Mouse (Mus musculus) bone marrow macrophage, adult 2 months (primary cell): ENCODE data around the gene Bik. TPM values are rescaled to one million over a fixed set of nuclear protein-coding genes. Genes with fewer than 3 reads are reported as not detected.

Experiments used
- H3K27ac ChIP-seq: 2 replicates; pipeline ENCODE4 v1.5.1; 2012; ENCODE audit warnings: low read depth, low read length; ENCODE audit not compliant: insufficient read depth
- H3K4me1 ChIP-seq: 2 replicates; pipeline ENCODE4 v1.6.1; 2012; ENCODE audit warnings: low read length; ENCODE audit not compliant: control insufficient read depth, insufficient read depth
- H3K4me3 ChIP-seq: 2 replicates; pipeline ENCODE4 v1.5.1; 2012; ENCODE audit warnings: mild to moderate bottlenecking, low read length, moderate library complexity; ENCODE audit not compliant: insufficient read depth
- CTCF ChIP-seq: IDR thresholded peaks from 2 replicates; pipeline ENCODE4 v1.5.1; 2012; ENCODE audit warnings: low read depth, mild to moderate bottlenecking, low read length, moderate library complexity
- POLR2A ChIP-seq: IDR thresholded peaks from 2 replicates; pipeline ENCODE4 v1.6.1; 2012; ENCODE audit warnings: mild to moderate bottlenecking, low read depth, low read length, borderline replicate concordance
- polyA plus RNA-seq: library from polyadenylated mRNA; stranded (reverse); fragments of >200 nt; gene quantifications from 2 replicates; pipeline ENCODE4 v1.2.4, GENCODE M21; 2012; ENCODE audit not compliant: missing spikeins, insufficient read depth, insufficient read length

Bik gene
- polyA plus RNA-seq, 1 experiment, result 1.2 TPM

GRCm38 (mm10) chr15:83528892-83529291, 2.2 kb downstream of the Bik start:
- peaks cover 4% of the 10 kb centered on the region; the same call in 1 of the 2 replicates for H3K4me1 ChIP-seq
- no peak overlapping the region for H3K4me3 ChIP-seq
- H3K27ac ChIP-seq, result no peak overlapping the region
- TF ChIP-seq CTCF (no peak), POLR2A (no peak)

DNA sequence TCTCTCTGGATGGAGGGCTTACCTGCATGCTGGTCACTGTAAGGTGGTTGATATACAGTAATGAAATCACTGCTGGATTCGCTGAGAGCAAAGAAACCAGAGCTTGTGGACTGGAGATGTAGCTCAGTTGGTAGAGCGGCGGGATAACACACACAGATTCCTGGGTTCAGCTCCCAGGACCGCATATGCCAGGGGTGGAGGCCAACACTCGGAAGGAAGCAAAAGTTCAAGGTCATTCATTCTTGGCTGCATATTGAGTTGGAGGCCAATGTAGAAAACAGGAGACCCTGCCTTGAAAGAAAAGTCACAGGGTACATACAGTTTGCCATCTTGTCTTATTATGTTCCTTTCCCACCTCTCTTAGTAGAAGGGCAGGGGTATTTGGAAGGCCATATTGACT, 3.1 kb downstream of the Bik start:
- TF ChIP-seq POLR2A (no peak), CTCF (no peak)
- no peak overlapping the region for H3K27ac ChIP-seq
- peaks cover 11% of the 10 kb centered on the region for H3K4me1 ChIP-seq
- no peak overlapping the region for H3K4me3 ChIP-seq

- no peak overlapping the region for H3K4me3 ChIP-seq
- no peak for TF ChIP-seq CTCF
- TF ChIP-seq POLR2A, result no peak
- no peak overlapping the region for H3K27ac ChIP-seq
- peaks cover 15% of the 10 kb centered on the region for H3K4me1 ChIP-seq
Observed at GRCm38 (mm10) chr15:83530233-83530632, 3.6 kb downstream of the Bik start.

DNA sequence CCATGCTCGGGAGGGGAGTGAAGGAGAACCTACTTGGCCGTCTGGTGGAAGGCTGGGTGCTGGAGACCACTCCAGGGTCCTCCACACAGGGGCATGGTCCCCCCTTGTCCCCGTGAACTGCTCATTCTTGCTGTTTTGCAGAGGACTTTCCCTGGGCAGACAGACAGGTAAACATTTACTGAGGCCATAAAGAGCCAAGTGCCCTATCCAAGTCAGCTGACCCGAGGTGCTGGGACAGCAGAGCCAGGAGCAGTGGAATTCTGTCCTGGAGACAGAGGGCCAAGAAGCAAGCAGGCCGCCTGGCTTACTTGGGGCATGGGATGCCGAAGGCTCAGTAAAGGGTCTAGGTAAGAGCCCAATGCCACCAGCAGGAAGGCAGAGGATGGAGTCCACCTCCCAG, 4.0 kb downstream of the Bik start:
- H3K27ac ChIP-seq, result no peak overlapping the region
- H3K4me1 ChIP-seq, result peaks cover 18% of the 10 kb centered on the region
- no peak overlapping the region for H3K4me3 ChIP-seq
- TF ChIP-seq CTCF (no peak), POLR2A (no peak)

- H3K4me3 ChIP-seq, result no peak overlapping the region
- 0 out of 2 replicates have a peak, but pooled peaks have one; percentile 5 for TF ChIP-seq CTCF
- no peak for TF ChIP-seq POLR2A
- H3K27ac ChIP-seq, result no peak overlapping the region
- peaks cover 24% of the 10 kb centered on the region for H3K4me1 ChIP-seq
Observed at GRCm38 (mm10) chr15:83531961-83532469, 5.4 kb downstream of the Bik start.

GRCm38 (mm10) chr15:83532606-83533005, 5.9 kb downstream of the Bik start:
- no peak overlapping the region for H3K27ac ChIP-seq
- no peak overlapping the region for H3K4me3 ChIP-seq
- H3K4me1 ChIP-seq, result peaks cover 24% of the 10 kb centered on the region
- no peak for TF ChIP-seq POLR2A
- no peak for TF ChIP-seq CTCF

GRCm38 (mm10) chr15:83534960-83535889, 8.6 kb downstream of the Bik start:
- H3K4me3 ChIP-seq, result peak overlapping the region; percentile 5; the same call in 1 of the 2 replicates
- no peak for TF ChIP-seq CTCF
- TF ChIP-seq POLR2A, result no peak
- peak overlapping the region; percentile 34 for H3K27ac ChIP-seq
- H3K4me1 ChIP-seq, result peaks cover 39% of the 10 kb centered on the region

DNA sequence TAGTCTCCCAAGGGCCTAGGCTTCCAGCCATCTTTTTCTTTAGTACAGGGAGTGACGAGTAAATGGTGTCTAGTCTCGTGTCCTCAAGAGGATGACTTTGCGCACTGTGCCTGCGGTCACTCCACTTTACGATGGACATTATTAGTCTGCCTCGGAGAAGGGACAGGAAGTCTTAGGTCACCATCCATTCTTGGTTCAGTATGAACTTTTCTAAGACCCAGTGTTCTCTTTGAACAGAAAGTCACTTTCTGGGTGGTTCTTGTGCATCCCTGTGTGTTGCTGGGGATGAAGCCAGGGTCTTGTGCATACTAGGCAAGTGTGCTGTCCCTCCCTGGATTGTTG, 9.2 kb downstream of the Bik start:
- Histone ChIP-seq H3K27ac (peak overlapping the region; percentile 34), H3K4me1 (peaks cover 45% of the 10 kb centered on the region), H3K4me3 (peak overlapping the region; percentile 5; the same call in 1 of the 2 replicates)
- TF ChIP-seq CTCF, result no peak
- no peak for TF ChIP-seq POLR2A

DNA sequence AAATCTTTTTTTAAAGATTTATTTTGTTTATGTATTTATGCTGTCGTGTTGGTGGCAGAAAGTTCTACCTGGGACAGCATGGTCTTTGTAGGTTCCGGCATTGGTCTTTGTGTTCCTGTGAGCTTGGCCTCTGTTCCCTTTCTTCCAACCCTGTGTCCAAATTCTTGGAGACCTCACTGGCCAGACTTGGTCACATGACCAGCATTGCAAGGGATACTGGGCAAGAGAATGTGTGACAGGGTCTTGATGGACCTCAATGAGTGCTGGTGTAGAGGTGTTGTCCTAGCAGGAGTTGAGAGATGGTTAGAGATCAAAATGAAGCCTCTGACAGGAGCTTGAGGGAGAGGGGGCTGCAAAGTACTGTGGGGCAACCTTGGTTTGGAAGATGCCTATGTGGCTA, 12.2 kb downstream of the Bik start:
- H3K4me3 ChIP-seq, result no peak overlapping the region
- no peak overlapping the region for H3K27ac ChIP-seq
- TF ChIP-seq CTCF (no peak), POLR2A (no peak)
- peaks cover 44% of the 10 kb centered on the region for H3K4me1 ChIP-seq

DNA sequence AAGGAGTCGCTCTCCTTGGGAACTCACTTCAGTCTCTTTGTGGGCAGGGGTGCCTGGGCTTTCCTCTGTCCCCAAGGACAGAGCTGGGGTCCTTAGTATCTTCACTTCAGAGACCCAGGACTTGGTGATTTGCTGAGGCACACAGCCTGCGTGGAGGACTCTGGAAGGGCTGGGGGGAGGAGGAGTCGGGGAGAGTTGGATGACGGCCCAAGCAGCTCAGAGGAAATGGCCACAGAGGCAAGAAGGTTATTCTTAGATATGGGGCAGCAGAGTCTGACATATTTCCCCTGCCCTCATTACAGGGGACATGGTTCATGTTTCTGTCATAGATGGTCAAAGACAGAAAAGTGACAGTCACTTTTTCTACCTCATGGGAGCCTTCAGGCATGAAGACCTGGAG, 13.2 kb downstream of the Bik start:
- Histone ChIP-seq H3K27ac (peak overlapping the region; percentile 39; the same call in 1 of the 2 replicates), H3K4me3 (no peak overlapping the region), H3K4me1 (peaks cover 35% of the 10 kb centered on the region)
- TF ChIP-seq CTCF (no peak), POLR2A (no peak)
